Mouse (Mus musculus): Measurements from ENCODE around the gene Rbfox3.

The Rbfox3 gene

DNA sequence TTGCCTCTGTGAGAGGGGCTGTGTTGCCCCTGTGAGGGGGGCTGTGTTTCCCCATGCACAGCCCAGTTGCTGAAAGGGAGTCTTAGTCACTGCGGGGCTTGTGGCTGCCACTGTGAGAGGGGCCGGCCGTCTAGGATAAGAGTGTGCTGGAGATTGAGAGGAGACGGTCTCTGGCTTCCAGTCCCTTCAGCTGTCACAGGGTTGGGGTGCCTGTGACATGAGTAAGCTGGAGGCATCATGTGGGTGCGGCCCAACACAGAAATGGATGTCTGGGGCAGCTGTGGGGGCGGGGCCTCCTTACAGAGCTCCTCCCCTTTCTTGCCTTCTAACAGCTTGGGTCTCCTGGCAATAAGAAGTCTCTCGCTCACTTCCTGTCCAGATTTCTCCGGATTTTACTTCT lies 182.0 kb downstream of the Rbfox3 start:
- no peak for DNase-seq (ENCODE audit: low spot score in 2 of 2)

DNA sequence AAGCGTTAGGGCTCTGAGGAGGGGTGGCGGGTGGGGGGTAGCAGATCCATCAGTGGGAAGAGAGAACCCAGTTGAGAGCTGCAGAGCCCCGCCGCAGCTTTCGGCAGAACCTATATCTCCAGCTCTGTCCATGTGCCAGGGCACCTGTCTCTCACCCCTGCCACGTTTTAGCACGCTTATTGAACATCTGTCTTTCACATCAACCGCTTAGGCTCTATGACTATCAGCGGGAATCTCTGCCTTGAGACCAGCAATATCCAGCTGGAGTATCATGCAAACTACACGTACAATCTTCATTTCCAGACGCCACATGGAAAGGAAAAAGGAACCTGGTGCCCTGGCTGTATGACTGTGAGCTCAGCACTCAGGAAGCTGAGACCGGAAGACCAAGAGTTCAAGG lies 182.6 kb downstream of the Rbfox3 start:
- no peak for DNase-seq (ENCODE audit: low spot score in 2 of 2)

DNA sequence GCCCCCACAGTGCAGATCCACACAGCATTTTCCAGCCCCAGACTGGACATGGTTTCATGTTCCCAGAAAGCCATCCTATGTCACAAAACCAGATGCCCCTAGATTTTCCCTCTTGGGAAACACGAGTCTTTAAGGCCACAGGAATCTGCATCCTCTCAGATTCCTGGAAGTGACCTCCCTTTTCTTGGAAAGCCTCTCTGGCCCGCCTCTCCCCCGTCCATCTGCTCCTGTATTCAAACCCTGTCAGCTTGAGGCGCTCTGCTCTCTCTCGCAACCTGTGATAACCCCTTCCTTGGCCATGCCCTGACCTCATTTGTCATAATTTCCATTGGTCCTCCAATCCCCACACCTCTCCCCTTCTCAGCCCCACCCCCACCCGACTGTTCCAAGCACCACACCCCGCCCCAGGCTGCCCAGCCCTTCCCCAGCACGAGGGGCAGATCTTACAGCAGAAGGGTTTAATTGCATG lies 183.3 kb downstream of the Rbfox3 start:
- no peak for DNase-seq (ENCODE audit: low spot score in 2 of 2)

GRCm38 (mm10) chr11:118726430-118726829 lies 185.0 kb downstream of the Rbfox3 start:
- DNase-seq (ENCODE audit: low spot score in 2 of 2), result no peak

DNA sequence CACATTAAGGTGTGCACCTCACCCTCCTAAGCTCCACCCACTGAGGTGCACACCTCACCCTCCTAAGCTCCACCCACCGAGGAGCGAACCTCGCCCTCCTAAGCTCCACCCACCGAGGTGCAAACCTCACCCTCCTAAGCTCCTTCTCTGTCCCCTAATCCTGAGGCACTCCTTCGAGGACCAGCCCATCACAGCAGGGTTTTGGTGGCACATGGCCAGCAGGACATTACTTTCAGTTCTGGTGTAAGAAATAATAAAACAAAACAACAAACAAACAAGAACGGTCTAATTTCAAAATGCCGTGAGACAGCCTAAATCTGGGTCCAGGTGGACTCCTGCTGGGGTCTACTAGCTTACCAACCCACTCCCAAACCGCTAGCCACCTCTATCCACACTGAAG lies 187.0 kb downstream of the Rbfox3 start:
- DNase-seq (ENCODE audit: low spot score in 2 of 2), result no peak

- DNase-seq (ENCODE audit: low spot score in 2 of 2), result no peak
Observed at GRCm38 (mm10) chr11:118723166-118723565, 188.2 kb downstream of the Rbfox3 start.

GRCm38 (mm10) chr11:118721898-118722297 lies 189.5 kb downstream of the Rbfox3 start:
- no peak for DNase-seq (ENCODE audit: low spot score in 2 of 2)

DNA sequence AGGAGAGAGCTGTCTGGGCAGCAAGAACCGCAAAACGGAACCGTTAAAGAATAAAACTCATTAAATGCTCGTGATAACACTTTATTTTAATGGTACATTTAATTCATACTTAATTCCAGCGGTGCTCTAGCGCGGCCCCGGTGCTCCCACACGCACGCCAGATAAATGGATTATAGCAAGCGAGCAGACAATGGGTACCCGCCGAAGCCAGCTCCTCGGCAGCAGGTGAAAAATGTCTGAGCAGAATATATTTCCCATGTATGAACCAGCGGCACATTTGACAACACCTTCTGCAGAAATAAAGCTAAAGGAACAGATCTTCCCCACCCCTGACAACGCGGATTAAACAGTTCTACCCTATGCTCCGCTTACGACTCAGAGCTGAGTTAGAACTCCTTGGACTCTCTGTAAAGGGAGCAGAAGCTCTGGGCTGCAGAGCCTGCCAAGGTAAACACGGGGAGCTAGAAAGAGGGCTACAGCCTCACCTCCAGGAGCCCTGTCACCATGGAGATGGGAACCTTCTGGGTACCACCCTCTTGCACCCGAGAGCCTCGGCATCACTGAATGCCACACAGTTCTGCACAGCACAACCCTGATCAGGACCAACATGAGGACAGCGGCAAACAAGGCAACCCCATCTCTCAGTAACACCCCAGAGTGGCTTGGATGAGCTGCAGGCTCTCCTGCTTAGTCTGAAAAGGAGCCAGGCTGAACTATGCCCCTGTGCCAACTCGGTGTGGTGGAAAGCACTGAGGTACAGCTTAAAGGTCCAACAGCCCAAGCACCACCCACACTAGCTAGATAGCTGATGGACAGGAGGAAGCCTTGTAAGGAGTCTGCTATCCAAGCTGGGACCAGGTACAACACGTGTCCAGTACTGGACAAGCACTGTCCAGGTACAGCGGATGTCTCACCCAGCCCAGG lies 196.5 kb downstream of the Rbfox3 start:
- DNase-seq (ENCODE audit: low spot score in 2 of 2), result no peak

DNA sequence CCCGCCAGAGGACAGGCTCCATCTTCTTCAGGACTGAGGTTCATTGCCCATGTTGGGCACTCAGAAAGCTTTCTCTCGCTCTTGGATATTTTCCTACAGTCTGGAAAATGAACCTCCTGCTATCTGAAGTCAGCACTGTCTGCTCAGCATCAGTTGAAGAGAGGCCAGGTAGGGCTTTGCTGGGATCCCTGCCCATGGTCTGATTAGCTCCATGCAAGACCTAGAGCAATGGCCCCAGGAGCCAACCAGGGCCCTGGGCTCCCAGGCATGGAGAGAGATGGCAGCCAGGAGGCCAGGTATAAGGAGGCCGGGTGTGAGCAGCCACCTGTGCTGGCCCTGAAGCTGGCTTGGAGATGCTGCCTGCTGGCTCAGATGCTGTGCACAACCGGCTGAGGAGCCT lies 198.6 kb downstream of the Rbfox3 start:
- DNase-seq (ENCODE audit: low spot score in 2 of 2), result no peak

DNA sequence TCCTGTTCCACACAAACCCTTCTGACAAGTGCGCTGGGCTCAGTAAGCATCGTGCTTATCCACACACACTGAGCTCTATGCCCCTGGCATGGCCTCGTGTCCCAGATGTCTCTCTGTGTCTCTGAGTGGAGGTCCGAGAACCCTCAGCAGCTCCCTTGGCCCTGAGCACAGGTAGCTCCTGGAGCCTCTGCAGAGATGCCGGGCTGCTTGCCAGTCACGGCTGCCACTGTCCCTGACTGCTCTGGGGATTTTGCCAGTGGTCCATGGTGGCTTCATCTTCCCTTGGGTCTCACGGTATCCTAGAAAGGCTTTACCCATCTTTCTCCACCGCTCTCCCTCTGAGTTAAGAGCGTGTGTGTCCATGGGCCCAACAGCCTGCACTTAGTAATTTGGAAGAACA lies 199.3 kb downstream of the Rbfox3 start:
- DNase-seq (ENCODE audit: low spot score in 2 of 2), result no peak

DNA sequence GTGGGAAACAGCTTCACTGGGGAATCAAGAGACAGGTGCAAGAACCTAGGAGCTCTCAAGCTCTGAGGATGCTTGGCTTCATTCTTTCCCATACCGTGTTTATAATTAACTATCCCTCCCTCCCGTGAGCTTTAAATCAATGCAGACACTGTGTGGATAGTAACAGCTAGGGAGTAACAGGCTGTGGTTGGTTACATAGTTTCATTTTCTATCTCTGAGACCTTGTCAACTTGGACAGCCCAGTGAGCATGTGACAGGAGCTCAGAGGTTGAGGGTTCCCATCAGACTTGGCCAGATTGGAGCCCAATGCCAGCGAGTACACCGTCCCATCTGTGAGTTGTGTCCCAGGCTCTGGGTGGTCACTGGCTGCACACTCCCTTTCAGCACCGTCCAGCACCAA lies 201.4 kb downstream of the Rbfox3 start:
- no peak for DNase-seq (ENCODE audit: low spot score in 2 of 2)

DNA sequence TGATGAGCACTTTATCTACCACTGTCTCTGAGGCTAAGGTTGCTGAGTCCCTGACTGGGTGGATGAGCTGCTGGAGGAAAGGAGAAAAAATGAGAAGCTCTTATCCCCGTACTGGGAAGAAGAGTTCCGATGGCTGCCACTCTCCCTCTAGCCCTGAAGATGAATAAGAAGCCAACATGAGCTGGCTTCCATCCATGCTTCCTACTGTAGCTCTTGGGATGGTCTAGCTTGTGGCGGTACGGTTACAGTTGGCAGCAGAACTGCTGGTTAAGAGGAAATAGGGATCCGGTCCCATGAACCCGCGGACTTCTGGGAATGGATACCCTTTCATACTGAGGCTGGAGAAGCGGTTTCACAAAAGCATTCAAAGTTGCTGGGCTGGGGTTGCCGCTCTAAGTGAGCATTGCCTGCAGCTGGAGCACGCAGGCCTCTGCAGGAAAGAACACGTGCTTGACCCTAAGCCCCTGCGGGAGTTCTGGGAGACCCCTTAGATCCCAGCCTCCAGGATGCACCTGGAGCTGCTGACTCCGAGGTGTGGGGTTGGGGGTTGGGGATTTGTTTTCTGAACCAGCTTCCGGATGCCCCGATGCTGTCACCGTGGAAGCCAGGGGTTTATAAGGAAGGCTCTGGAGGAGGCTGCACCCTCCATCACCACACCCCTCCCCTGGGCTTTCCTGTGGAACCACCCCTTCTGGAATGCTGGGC lies 215.0 kb downstream of the Rbfox3 start:
- DNase-seq (ENCODE audit: low spot score in 2 of 2), result no peak

- DNase-seq (ENCODE audit: low spot score in 2 of 2), result no peak
Observed at GRCm38 (mm10) chr11:118693276-118693675, 218.1 kb downstream of the Rbfox3 start.

- no peak for DNase-seq (ENCODE audit: low spot score in 2 of 2)
Observed at GRCm38 (mm10) chr11:118690262-118690661, 221.1 kb downstream of the Rbfox3 start.

DNA sequence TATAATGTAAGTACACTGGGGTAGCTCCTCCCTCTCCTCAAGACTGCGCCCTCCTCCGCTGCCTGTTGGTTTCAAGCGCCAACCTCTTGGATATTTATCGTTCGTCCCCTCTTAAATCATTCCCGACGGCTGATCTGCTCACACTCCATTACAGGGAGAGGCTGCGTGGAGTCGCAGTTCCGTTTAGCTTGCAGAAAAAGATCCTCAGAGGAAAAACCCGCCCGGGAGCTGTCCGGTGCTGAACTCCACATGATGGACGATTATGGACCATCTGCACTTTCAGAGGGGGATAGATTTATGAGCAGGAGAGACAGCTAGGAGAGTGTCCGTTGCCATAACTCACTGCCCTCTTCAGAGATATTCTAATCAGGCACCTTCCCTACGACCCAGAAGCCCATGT lies 226.0 kb downstream of the Rbfox3 start:
- DNase-seq (ENCODE audit: low spot score in 2 of 2), result no peak

DNA sequence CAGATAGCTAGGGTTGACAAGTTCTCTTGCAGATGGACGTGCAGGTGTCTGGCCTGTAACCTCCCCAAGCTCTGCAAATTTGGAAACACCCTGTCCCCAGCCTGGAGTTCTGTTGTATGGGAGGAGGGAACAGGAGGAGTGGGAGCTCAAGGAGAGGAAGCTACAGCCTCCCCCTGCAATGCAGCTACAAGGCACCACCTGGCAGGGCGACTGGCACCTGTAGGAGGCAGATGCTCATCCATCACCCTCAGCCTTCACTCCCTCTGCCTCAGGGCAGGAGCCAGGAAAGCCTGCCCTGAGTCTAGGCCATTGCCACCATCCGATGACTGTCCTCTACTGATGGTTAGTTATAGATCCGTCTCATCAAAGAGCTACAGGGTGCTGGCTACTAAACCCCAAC lies 226.7 kb downstream of the Rbfox3 start:
- DNase-seq (ENCODE audit: low spot score in 2 of 2), result no peak

GRCm38 (mm10) chr11:118680699-118681098 lies 230.7 kb downstream of the Rbfox3 start:
- no peak for DNase-seq (ENCODE audit: low spot score in 2 of 2)

DNA sequence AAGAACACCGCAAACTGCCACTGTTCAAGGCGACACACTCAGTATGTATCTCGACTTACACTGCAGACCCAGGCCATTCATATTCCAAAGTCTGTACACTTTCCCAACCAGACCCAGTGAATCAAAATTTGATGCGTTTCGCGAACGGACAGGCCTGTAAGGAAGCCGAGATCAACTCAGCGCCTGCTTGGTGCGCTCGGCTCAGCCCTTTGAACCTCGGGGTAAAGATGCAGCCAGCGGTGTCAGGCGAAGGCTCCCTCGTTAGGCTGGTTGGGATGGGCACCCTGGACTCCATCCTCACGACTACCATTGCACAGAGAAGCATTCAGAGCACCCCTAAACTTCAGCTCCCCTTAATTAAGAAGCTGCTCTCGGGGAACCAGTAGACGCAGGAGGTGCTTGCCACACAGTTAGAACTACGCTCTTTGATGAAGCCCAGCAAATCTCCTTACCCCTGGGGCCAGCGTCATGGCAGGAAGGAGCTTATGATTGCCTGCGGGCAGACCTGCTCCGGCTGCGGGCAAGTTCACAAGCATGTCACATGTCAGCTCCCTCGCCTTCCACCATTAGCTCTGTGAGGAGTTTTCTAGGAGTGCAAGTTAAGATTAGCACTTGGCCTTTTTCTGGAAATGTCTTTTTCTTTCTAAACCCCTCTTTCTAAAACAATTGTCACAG lies 231.5 kb downstream of the Rbfox3 start:
- DNase-seq (ENCODE audit: low spot score in 2 of 2), result no peak

DNA sequence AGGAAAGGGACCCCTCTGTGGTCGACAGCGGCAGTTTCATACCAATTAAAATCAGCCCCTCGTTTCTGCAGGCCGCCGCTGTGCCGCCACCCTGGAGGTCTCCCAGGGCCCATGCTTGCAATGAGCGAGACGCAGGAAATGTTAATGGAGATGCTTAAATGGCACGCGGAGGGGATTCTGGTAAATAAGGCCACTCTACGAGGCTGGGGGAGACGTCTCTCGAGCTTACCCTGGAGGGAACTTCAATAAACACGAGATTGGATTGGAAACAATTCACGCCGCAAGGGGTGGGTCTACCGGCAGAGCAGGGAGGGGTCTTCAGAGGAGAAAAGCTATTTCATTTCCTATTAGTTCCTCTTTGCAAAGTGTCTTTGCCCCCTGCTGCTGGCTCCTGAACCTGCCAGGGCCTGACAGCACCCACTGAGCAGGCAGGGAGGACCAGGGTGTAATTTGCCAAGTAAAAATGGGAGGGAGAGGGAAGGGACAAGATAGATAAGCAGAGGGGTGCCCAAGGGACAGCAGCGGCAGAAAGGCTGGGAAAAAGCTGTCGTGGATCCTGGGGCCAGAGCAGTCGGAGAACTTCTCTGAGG lies 232.8 kb downstream of the Rbfox3 start:
- DNase-seq (ENCODE audit: low spot score in 2 of 2), result no peak

DNA sequence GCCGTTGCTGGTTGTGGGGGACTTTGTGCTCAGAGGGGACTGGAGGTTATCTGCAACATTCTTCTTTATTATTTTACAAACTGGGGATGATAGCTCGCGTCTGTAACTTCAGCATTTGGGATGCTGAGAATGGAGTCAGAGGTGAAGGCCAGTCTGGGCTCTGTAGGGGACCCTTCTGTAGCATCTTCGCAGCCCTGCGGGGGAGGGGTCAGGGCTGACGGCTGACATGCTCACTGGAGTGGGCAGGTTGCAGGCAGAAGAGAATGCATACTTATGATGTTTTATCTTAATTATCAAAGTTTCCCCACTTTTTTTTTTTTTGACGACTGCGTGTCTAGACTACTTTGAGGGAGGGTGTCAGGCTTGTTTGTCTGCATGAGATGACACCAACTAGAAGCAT lies 234.1 kb downstream of the Rbfox3 start:
- no peak for DNase-seq (ENCODE audit: low spot score in 2 of 2)

DNA sequence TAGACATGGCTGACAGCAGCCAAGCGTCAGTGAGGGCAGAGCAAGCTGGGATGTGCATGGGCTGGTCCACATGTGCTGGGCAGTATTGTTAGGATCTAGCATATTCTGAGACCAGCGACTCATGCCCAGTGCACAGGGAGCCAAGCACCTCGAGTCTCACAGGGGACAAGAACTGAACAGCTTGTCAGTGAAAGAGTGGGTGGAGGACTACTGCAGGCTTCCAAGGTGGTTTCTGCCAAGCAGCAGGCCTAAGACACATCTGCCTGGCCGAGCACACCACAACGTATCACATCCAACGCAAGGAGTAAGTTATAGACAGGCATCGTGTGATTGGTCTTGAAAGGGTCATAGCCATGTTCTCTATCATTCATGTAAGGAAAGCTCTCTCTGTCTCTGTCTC lies 235.0 kb downstream of the Rbfox3 start:
- DNase-seq (ENCODE audit: low spot score in 2 of 2), result no peak

GRCm38 (mm10) chr11:118671958-118672357 lies 239.4 kb downstream of the Rbfox3 start:
- DNase-seq (ENCODE audit: low spot score in 2 of 2), result no peak
